ENCODE assay signal across 9 mouse cellular contexts in genomic region chr7:81336432-81336786, GRCm38 (mm10). TPM values are rescaled to one million over a fixed set of nuclear protein-coding genes. Genes with fewer than 3 reads are reported as not detected.
DNase-seq lines count a peak whose midpoint lies in the region; ATAC-seq and TF ChIP-seq lines count a peak whose summit lies in the region.
"Had no signal": no experiment of that assay in that cellular context is flagged by ENCODE, and none has a peak within 500 bp of the region (broad histone marks: within the 10 kb centered on the region; RNA-seq: fewer than 3 reads in every experiment).

No protein-coding gene starts in this region.

- intact Hi-C loops in heart, postnatal 25 days (cut with DNase I), result loop anchor here (1.0 kb wide), 1 partner anchor 169 kb away; no protein-coding TSS in a partner anchor
- intact Hi-C loops in heart, postnatal 10 days (cut with DNase I), result loop anchor here (1.0 kb wide), 2 partner anchors 126 to 169 kb away; no protein-coding TSS in a partner anchor

- no peak overlapping the region for H3K4me2 ChIP-seq in limb, embryonic 12.5 days
- H3K4me2 ChIP-seq in neural tube, embryonic 15.5 days, result no peak overlapping the region

- in situ Hi-C loops in ES-E14 (cut with MboI; ENCODE audit: low sequenced_read_pairs in 2 of 2, unreplicated experiment in 2 of 2), result loop anchor here (5.0 to 25.0 kb wide), 2 partner anchors 174 kb away; no protein-coding TSS in a partner anchor

- no peak for ATAC-seq in limb, embryonic 12.5 days (ENCODE audit: insufficient number of reproducible peaks, insufficient read depth, low FRiP score, low TSS enrichment, low read depth)
- no peak for ATAC-seq in neural tube, embryonic 15.5 days (ENCODE audit: low FRiP score)
- no peak for ATAC-seq in erythroblast, adult 5-6 weeks (replicated peaks; ENCODE audit: low FRiP score, poor library complexity, severe bottlenecking)

- H3K4me3 ChIP-seq in ES-E14 (ENCODE audit: insufficient read depth in 1 of 2, low read depth in 1 of 2, low read length in 2 of 2, poor library complexity in 1 of 2, severe bottlenecking in 1 of 2), result peak overlapping the region in 1 of 2 experiments; percentile 2; a peak in 1 of 4 replicates
- H3K4me3 ChIP-seq in limb, embryonic 12.5 days (replicated peaks), result no peak overlapping the region
- no peak overlapping the region for H3K4me3 ChIP-seq in neural tube, embryonic 15.5 days (replicated peaks)
- H3K4me3 ChIP-seq: myocyte had no signal

- H3K9ac ChIP-seq in ES-E14 (ENCODE audit: insufficient read depth, low read depth, low read length, poor library complexity, severe bottlenecking), result peak overlapping the region; percentile 8; the same call in 1 of the 2 replicates
- no peak overlapping the region for H3K9ac ChIP-seq in limb, embryonic 12.5 days (replicated peaks)
- H3K9ac ChIP-seq in neural tube, embryonic 15.5 days (replicated peaks), result no peak overlapping the region

- H3K9me3 ChIP-seq in ES-E14 (ENCODE audit: control insufficient read depth, insufficient read depth, low read depth, low read length), result no peaks in the 10 kb centered on the region
- no peaks in the 10 kb centered on the region; the same call in 1 of the 2 replicates for H3K9me3 ChIP-seq in limb, embryonic 12.5 days
- H3K9me3 ChIP-seq in neural tube, embryonic 15.5 days (replicated peaks), result no peaks in the 10 kb centered on the region

- peak; percentile 48 to 73 for DNase-seq in heart, adult 18-20 months
- no peak for DNase-seq in heart, postnatal 25 days (ENCODE audit: low spot score)
- peak; percentile 75 for DNase-seq in ES-E14 (ENCODE audit: low read depth, low spot score)
- peak; percentile 83 for DNase-seq in embryo, embryonic 10 days (ENCODE audit: low spot score)
- DNase-seq in heart, postnatal 10 days, result peak; percentile 63 to 77

- peaks cover 23% of the 10 kb centered on the region for H3K36me3 ChIP-seq in ES-E14 (ENCODE audit: control insufficient read depth, insufficient read depth, low read length, poor library complexity, severe bottlenecking)
- peaks cover 82% of the 10 kb centered on the region for H3K36me3 ChIP-seq in limb, embryonic 12.5 days
- H3K36me3 ChIP-seq in neural tube, embryonic 15.5 days, result peaks cover 49% of the 10 kb centered on the region

- H3K27ac ChIP-seq in ES-E14 (ENCODE audit: insufficient read depth, low read depth, low read length, poor library complexity, severe bottlenecking), result no peak overlapping the region
- H3K27ac ChIP-seq in limb, embryonic 12.5 days, result peak overlapping the region; percentile 53; the same call in 1 of the 2 replicates
- H3K27ac ChIP-seq in neural tube, embryonic 15.5 days (replicated peaks), result peak overlapping the region; percentile 29; the same call in 1 of the 2 replicates

- WGBS in limb, embryonic 12.5 days, result 45% methylated on average over 8 of the region's 8 CpGs
- WGBS in neural tube, embryonic 15.5 days, result 47% methylated on average over 8 of the region's 8 CpGs

- no peaks in the 10 kb centered on the region for H3K27me3 ChIP-seq in limb, embryonic 12.5 days
- no peaks in the 10 kb centered on the region for H3K27me3 ChIP-seq in neural tube, embryonic 15.5 days (replicated peaks)

- H3K4me1 ChIP-seq in ES-E14 (ENCODE audit: control insufficient read depth in 2 of 2, insufficient read depth in 2 of 2, low read length in 2 of 2, poor library complexity in 1 of 2), result peaks cover 2 to 22% of the 10 kb centered on the region in 2 experiments; a peak in 3 of 4 replicates
- H3K4me1 ChIP-seq in limb, embryonic 12.5 days (replicated peaks), result 0 out of 2 replicates have a peak, but pooled peaks cover under 1% of the 10 kb centered on the region
- H3K4me1 ChIP-seq in neural tube, embryonic 15.5 days, result peaks cover 2% of the 10 kb centered on the region; the same call in 1 of the 2 replicates

TF ChIP-seq in ES-E14, 5 proteins besides CTCF, POLR2A, EP300 and RAD21:
- no peak for TF ChIP-seq HCFC1 (IDR thresholded peaks at IDR 0.05; ENCODE audit: borderline replicate concordance, insufficient read depth, low read length)
- no peak for TF ChIP-seq ZC3H11A (IDR thresholded peaks at IDR 0.05; ENCODE audit: borderline replicate concordance, low read depth, low read length)
- no peak for TF ChIP-seq MAFK (IDR thresholded peaks at IDR 0.05; ENCODE audit: insufficient read depth, low read depth, low read length)
- no peak for TF ChIP-seq ZNF384 (IDR thresholded peaks at IDR 0.05; ENCODE audit: low read depth, low read length)
- no peak for TF ChIP-seq CHD2 (IDR thresholded peaks at IDR 0.05; ENCODE audit: low read depth, low read length)

RNA-seq across cellular contexts. Expression of gene Rps17, which starts 8.6 kb away (rescaled TPM):
- total RNA-seq in heart, adult 18-20 months (2021), result 1,000 to 10,000 TPM in 1 of 2 experiments, 100 to 1,000 TPM in 1; 956 to 1,038 TPM
- total RNA-seq in heart, postnatal 25 days (2021), result 100 to 1,000 TPM; 798 to 858 TPM
- total RNA-seq in ES-E14 (2012; rRNA removed), result 3,128 and 3,434 TPM in 2 replicates
- total RNA-seq in heart, postnatal 10 days (2021), result 1,000 to 10,000 TPM in 1 of 2 experiments, 100 to 1,000 TPM in 1; 997 to 1,016 TPM
- polyA plus RNA-seq in limb, embryonic 12.5 days (2016; fragmentation: Nextera tagmentation; extraction: Ambion mirVana), result 1,248 and 1,281 TPM in 2 replicates
- polyA plus RNA-seq in neural tube, embryonic 15.5 days (2015; fragmentation: Nextera tagmentation; extraction: Ambion mirVana), result 750 and 812 TPM in 2 replicates
- total RNA-seq in erythroblast, adult 5-6 weeks (2015; ENCODE audit: low replicate concordance), result 779 and 843 TPM in 2 replicates
- 542 and 565 TPM in 2 replicates for total RNA-seq in erythroblast, adult 5-6 weeks (2017; ENCODE audit: low replicate concordance)
